Mouse (Mus musculus) c-Kit-positive CD71-positive TER-119-negative erythroid progenitor cells, embryonic 14.5 days (primary cell): Measurements from ENCODE around the gene Myog.

Source experiments
- DNase-seq: peaks from one replicate; pipeline ENCODE4 v3.0.0-alpha.2; 2013; ENCODE audit warnings: low read depth

Gene Myog

DNA sequence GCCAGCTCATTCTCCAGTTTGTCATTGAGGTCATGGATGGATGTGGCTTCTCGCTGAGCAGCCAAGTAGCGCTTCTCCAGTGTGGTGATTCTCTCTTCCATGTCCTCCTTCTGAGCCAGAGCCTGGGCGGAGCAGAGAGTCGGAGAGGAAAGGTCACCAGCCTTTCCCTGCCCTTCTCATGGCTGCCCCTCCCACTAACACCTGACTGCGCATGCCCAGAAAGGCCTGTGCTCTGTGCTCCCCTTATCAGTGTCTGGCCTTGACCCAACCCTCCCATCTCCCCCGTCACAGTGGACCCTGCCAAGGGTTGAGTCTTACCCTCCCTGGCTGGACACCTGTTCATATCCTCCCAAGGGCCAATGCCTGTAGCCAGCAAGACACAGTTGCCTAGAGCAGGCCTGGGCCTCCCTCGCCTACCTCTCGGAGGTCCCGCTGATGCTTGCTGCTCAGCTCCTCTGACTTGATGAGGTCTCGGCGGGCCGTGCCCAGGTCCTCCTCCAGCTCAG, 37.1 kb downstream of the Myog start:
- DNase-seq: no peak

- DNase-seq: peak; percentile 56
Measured at GRCm38 (mm10) chr1:134331879-134332635, 42.3 kb downstream of the Myog start.

DNA sequence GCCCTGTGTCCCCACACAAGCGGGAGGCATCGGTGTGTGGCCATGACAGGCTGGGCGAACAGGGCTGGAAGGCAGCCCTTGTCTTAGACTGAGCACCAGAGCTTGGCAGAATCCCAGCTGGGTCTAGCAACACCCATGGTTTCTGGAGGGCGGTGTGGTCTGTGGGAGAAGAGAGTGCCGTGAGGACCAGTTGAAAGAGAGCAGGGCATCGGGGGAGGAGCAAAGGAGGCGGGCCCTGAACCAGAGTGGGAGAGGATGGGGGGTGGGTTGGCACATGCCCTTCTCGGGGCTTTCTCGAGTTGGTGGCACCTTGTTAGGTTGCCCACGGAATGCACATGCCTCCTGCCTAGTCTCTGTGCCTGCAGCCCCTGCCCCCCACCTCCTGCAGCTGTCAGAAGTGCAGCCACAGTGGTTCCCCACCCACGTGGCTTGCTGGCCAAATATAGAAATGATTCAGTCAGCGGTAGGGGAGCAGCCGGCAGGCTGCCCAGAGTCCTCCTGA, 43.0 kb downstream of the Myog start, which contains the start of gene Ppfia4:
Gene Ppfia4, minus strand, starts transcription at position 159 of the 502 bp plus-strand sequence.
- no peak for DNase-seq

DNA sequence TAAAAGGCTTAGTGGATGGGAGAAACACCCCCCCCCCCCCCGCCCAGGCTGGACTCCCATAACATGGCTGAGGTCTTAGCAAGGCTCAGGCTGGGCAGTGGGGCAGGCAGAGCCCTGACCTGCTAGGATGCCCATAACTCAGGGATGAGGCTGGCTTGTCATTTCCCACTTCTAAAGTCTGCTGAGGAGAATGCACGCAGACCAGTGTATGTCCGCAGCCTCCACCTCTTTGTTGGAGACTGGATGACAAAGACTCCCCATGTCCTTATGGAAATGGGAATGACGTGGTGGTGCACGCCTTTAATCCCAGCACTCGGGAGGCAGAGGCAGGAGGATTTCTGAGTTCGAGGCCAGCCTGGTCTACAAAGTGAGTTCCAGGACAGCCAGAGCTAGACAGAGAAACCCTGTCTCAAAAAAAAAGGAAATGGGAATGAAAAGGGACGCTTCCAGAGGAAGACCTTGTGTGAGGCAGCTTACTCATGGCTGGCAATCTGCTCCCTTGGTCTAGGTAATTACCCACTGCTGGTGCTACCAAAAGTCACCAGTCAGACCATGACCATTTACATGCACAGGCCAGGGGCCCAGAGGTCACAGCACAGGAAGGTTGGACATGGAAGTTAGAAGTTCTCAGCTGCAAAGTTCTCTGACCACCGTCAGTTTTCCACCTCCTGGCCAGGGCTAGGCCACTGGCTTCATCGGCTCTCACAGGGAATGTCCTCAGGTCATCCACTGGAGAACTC, 43.8 kb downstream of the Myog start:
- DNase-seq: no peak

GRCm38 (mm10) chr1:134334111-134334827, 44.5 kb downstream of the Myog start:
- no peak for DNase-seq

- no peak for DNase-seq
Measured at GRCm38 (mm10) chr1:134335211-134335923, 45.6 kb downstream of the Myog start.

DNA sequence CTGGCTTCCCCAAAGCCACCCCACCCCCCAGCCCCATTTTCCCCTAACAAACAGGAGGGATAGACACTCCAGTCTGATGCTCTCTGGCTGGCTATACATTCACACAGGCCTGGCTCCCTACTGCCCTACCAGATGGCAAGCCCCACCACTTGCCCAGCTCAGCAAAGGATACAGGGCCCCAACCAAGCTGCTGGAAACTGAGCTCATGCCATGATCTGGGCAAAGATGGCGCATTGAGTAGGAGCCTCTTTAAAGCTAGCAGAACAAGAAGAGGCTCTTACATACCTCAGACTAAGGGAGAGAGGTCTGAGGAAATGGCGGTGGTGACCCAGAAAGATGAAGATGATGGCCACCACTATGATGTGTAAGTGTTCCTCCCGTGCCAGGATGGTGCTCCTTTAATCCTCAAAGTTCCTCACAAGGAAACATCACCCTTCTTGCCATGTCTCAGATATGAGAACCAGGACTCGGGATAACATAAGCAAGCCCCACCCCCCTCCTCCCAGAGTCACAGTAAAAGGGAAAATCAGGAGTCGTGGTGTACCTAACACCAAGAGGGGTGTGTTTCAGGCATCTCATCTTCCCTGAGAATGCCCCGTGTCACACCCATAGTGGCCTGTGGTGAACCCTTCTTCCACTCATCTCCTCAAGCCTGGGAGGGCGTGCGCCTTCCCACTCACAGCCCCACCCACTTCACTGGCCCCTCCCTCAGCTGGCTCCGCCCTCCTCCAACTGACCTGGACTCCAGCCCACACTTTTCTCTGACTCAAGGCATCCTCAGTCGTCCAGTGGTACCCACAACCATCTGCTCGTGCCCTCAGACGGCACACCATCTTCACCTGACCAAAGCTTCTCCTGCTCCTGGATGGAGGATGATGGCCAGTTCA, 46.4 kb downstream of the Myog start:
- DNase-seq: no peak

- no peak for DNase-seq
Measured at GRCm38 (mm10) chr1:134336958-134337710, 47.3 kb downstream of the Myog start.

- DNase-seq: no peak
Measured at GRCm38 (mm10) chr1:134339162-134339561, 49.4 kb downstream of the Myog start.

DNA sequence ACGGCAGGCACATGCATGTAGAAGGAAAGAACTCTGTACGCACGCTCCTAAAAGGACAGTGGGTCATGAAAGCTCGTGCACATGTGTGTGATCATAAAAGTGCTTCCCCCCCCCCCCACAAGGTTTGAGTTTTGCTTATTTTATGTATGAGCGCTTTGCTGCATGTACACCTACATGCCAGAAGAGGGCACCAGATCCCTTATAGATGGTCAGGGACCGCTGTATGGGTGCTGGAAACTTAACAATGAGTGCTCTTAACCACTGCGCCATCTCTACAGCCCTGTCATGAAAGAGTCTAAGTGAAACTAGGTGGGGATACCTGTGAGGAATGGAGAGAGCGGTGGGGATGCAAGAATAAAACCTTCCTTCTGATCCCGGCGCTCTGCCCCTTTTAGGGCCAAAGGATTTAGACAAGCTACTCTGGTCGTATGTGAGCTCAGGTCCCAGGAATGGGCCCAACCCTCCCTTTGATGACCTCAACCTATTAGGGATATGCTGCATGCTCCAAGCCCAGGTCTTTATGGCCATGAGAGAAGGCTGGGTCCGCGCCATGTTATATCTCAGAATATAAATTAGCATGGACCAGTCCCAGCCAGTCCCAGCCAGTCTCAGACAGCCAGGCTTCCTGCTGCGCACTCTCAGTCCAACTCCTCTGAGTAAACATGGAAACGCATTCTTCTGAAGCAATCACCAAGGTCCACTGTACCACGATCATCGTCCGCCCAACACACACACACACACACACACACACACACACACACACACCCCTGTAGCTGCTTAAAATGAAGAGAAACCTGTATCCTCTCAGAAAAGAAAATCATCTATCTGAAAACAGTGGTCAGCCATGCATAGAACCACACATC, 50.2 kb downstream of the Myog start:
- DNase-seq: no peak

- no peak for DNase-seq
Measured at GRCm38 (mm10) chr1:134341641-134342277, 52.0 kb downstream of the Myog start.
